Mouse (Mus musculus) adrenal gland, postnatal 0 days (tissue): ENCODE data around the gene Wfikkn1. TPM values are rescaled to one million over a fixed set of nuclear protein-coding genes. Genes with fewer than 3 reads are reported as not detected.

Experiments used
- microRNA-seq: library from miRNA; unstranded; fragments of <30 nt; microRNA quantifications from one replicate; pipeline ENCODE4, GENCODE M21; 2016; ENCODE audit warnings: borderline replicate concordance; ENCODE audit not compliant: insufficient number of aligned reads
- polyA plus RNA-seq: library from polyadenylated mRNA; unstranded; fragments of >200 nt; fragmentation: Nextera tagmentation; extraction: Ambion mirVana; gene quantifications from 2 replicates; pipeline ENCODE4 v1.2.1, GENCODE M21; 2015

Wfikkn1 gene
- 0.36 and 0.51 TPM in 2 replicates for polyA plus RNA-seq

GRCm38 (mm10) chr17:25880196-25880910 lies at the start of gene Wfikkn1:
Gene Wfikkn1 (minus strand): TSS chr17:25880858.

DNA sequence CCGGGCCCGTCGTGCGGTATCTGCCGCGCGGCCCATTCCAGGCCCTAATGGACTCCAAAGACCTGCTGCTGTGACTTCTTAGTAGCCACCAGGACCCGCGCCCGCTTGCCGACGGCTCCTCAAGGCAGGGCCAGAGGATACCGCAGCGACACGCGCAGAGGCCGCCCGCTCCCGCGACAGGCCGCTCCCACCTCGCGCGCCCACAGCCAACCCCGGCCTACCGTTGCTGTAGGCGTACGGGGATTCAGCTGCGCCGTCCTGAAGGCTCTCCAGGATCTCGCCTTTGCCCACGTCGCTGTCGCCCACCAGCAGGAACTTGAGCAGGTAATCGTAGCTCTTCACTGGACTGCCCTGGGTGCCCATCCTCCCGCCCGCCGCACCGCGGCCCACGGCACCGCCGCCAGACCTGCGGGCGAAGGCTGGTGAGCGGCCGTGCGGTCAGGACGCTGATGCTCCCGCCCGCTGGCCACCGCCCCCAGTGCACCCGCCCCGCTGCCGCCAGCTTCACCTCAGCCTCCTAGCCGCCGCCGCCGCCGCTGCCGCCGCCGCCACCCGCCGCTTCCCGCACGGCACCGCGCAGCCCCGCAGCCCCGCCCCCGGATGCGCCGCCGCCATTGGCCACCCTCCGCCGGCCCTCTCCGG lies 38.6 kb upstream of the Wfikkn1 start, which contains the start of gene Rab40c:
Gene Rab40c (minus strand): TSS at position 584 of the 642 bp plus-strand sequence.

DNA sequence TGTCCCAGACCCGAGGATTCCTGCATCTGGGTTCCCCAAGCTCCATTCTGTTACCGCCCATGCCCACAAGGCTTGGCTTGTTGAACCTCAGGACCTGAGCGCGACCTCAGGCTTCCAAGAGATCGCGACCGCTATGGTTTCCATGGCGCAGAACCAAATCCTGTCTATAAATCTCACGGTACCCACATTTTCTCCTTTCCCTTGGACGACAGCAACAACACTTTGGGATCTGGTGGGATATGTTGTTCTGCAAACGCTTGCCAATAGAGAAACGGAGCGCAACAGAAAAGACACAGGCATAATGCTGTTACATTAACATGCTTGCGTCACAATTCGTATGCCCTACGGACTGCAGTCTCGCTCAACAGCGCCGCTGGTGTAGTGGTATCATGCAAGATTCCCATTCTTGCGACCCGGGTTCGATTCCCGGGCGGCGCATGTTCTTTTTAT lies 5.9 kb downstream of the Wfikkn1 start, which contains the start of gene Mettl26:
Gene Mettl26 (plus strand): TSS at position 354 of the 450 bp plus-strand sequence.

DNA sequence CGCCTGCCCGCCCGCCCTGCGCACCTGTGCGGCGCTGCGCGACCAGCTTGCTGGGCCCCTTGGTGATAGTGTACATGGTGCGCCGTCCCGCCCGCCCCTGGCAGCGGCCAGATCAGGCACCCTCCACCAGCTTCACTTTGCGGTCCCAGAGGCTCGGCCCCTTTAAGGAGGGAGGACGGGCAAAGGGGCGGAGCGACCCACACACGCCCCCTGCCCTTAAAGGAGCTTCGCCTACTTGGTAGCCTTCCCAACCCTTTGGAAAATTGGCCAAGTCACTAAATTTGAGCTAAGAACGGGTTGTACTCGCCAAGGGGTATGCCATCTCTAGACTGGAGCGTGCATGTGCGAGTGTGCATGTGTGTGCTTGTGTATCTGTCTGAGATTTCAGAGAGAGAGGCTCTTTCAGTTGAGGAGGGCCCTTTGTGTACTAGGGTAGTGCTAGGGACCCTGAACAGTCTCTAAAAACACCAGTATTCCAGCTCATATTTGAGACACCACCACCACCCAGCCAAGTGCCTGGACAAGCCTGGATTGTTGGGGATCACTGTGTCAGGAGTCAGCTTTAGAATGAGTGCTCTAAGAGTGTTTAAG lies 12.0 kb downstream of the Wfikkn1 start, which contains the start of gene Mcrip2:
Gene Mcrip2 (minus strand): TSS at position 164 of the 591 bp plus-strand sequence.

GRCm38 (mm10) chr17:25860832-25861703 lies 19.6 kb downstream of the Wfikkn1 start, which contains the start of gene Wdr90:
Gene Wdr90 (minus strand): TSS chr17:25861501.

DNA sequence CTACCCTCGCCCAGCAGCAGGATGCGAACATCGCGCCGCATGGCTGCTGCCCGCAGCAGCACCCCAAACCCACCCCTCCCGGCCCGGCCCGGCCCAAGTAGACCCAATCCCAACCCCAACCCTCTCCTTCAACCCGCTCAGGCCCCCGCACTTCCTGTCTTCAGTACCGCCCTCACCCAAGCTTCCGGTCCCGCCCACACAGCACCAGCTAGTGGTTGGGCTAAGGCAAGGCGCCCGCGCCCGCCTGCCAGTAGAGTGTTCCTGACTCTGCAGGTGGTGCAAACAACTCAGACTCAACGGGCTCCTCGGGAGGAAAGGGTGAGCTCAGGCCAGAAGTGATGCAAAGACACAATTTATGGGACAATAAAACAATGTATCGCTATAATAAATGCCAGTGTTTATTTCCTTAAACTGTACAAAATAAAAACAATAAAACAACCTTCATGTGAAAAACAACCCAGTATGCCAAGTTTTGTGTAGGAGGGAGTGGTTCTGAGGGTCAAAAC lies 36.2 kb downstream of the Wfikkn1 start, which contains the start of gene Rhot2:
Gene Rhot2 (minus strand): TSS at position 456 of the 506 bp plus-strand sequence.

GRCm38 (mm10) chr17:25841117-25841880 lies 39.4 kb downstream of the Wfikkn1 start, which contains the start of gene Gm20683:
Gene Gm20683 (minus strand): TSS chr17:25841763.

GRCm38 (mm10) chr17:25837076-25837410 lies 43.6 kb downstream of the Wfikkn1 start, which contains the start of gene Rhbdl1:
Gene Rhbdl1 (minus strand): TSS chr17:25837295.

DNA sequence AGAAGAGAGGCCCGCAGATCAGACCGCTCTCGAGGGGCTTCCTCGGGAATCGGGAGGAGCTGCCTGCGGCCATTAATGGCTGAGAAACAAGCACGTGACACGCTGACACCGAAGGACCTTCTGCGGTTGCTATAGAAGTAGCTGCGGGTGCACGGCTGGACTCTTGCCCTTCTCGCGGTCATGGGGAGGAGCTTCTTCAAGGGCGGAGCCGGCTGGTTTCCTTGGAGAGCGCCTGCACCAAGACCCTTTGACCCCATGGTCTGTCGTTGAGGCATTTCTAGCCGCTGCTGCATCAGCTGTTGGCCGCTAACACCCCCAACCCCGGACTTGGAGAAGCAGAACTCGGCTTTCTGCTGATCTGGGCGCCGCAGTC lies 47.4 kb downstream of the Wfikkn1 start, which contains the start of gene Stub1:
Gene Stub1 (minus strand): TSS at position 114 of the 373 bp plus-strand sequence.

GRCm38 (mm10) chr17:25828712-25829557 lies 51.7 kb downstream of the Wfikkn1 start, which contains the start of gene Jmjd8:
Gene Jmjd8 (plus strand): TSS chr17:25828867.

Small RNAs within 50 kb of the gene (microRNA-seq; reads per million reads assigned to microRNA genes)
- not detected for gene Mir3082

Other genes with a start within 250 kb of the Wfikkn1 start
- 5.1 and 5.4 TPM in 2 replicates for gene Gng13, start 163.7 kb downstream of the Wfikkn1 start, polyA plus RNA-seq
- 4.2 and 6.3 TPM in 2 replicates for gene Chtf18, start 153.4 kb downstream of the Wfikkn1 start, polyA plus RNA-seq
- 12.5 and 19.9 TPM in 2 replicates for gene Rpusd1, start 153.2 kb downstream of the Wfikkn1 start, polyA plus RNA-seq
- gene Mslnl, start 144.8 kb downstream of the Wfikkn1 start, polyA plus RNA-seq, result 0.17 TPM in 1 of 2 replicates, not detected in the other
- gene Msln, start 126.5 kb downstream of the Wfikkn1 start, polyA plus RNA-seq, result 58.7 and 63.7 TPM in 2 replicates
- gene Narfl, start 107.1 kb downstream of the Wfikkn1 start, polyA plus RNA-seq, result 21.6 and 30.4 TPM in 2 replicates
- gene Haghl, start 95.2 kb downstream of the Wfikkn1 start, polyA plus RNA-seq, result 56.7 and 71.7 TPM in 2 replicates
- 0.35 and 0.36 TPM in 2 replicates for gene Ccdc78, start 94.3 kb downstream of the Wfikkn1 start, polyA plus RNA-seq
- gene Fam173a, start 88.0 kb downstream of the Wfikkn1 start, polyA plus RNA-seq, result 146 and 178 TPM in 2 replicates
- gene AC134908.4, start 85.2 kb downstream of the Wfikkn1 start, polyA plus RNA-seq, result 0.39 TPM in 1 of 2 replicates, not detected in the other
- 63.7 and 96.9 TPM in 2 replicates for gene Metrn, start 83.7 kb downstream of the Wfikkn1 start, polyA plus RNA-seq
- gene Fbxl16, start 71.8 kb downstream of the Wfikkn1 start, polyA plus RNA-seq, result 12.1 and 14.1 TPM in 2 replicates
- 10.9 and 18.4 TPM in 2 replicates for gene Wdr24, start 57.2 kb downstream of the Wfikkn1 start, polyA plus RNA-seq
- gene Jmjd8, start 52.0 kb downstream of the Wfikkn1 start, polyA plus RNA-seq, result 28.9 and 42.7 TPM in 2 replicates
- 212 and 318 TPM in 2 replicates for gene Stub1, start 47.5 kb downstream of the Wfikkn1 start, polyA plus RNA-seq
- 11.7 and 16.4 TPM in 2 replicates for gene Rhbdl1, start 43.6 kb downstream of the Wfikkn1 start, polyA plus RNA-seq
- 2.3 and 4.6 TPM in 2 replicates for gene Gm20683, start 39.1 kb downstream of the Wfikkn1 start, polyA plus RNA-seq
- gene Rhot2, start 36.0 kb downstream of the Wfikkn1 start, polyA plus RNA-seq, result 10.4 and 18.4 TPM in 2 replicates
- 7.4 and 12.5 TPM in 2 replicates for gene Wdr90, start 19.4 kb downstream of the Wfikkn1 start, polyA plus RNA-seq
- gene Mcrip2, start 12.1 kb downstream of the Wfikkn1 start, polyA plus RNA-seq, result 272 and 300 TPM in 2 replicates
- gene Mettl26, start 5.8 kb downstream of the Wfikkn1 start, polyA plus RNA-seq, result 88.6 and 139 TPM in 2 replicates
- 20.0 and 27.4 TPM in 2 replicates for gene Rab40c, start 38.9 kb upstream of the Wfikkn1 start, polyA plus RNA-seq
- gene Pigq, start 64.1 kb upstream of the Wfikkn1 start, polyA plus RNA-seq, result 35.6 and 46.1 TPM in 2 replicates
- 0.18 TPM in 1 of 2 replicates, not detected in the other for gene Nhlrc4, start 64.1 kb upstream of the Wfikkn1 start, polyA plus RNA-seq
- 0.21 TPM in 1 of 2 replicates, not detected in the other for gene A930017K11Rik, start 71.7 kb upstream of the Wfikkn1 start, polyA plus RNA-seq
- 9.1 and 11.3 TPM in 2 replicates for gene Capn15, start 104.9 kb upstream of the Wfikkn1 start, polyA plus RNA-seq
- 6.9 and 7.5 TPM in 2 replicates for gene Rab11fip3, start 188.7 kb upstream of the Wfikkn1 start, polyA plus RNA-seq
- 37.1 and 42.1 TPM in 2 replicates for gene Decr2, start 209.5 kb upstream of the Wfikkn1 start, polyA plus RNA-seq
- 32.7 and 33.1 TPM in 2 replicates for gene Nme4, start 214.7 kb upstream of the Wfikkn1 start, polyA plus RNA-seq
- gene Tmem8, start 232.4 kb upstream of the Wfikkn1 start, polyA plus RNA-seq, result 3.1 and 4.5 TPM in 2 replicates
- gene Mrpl28, start 242.6 kb upstream of the Wfikkn1 start, polyA plus RNA-seq, result 180 and 209 TPM in 2 replicates